Mouse (Mus musculus): ENCODE measurements at regions not wholly inside any gene's neighbourhood (a gene's known extent, or its start where the extent isn't known, plus 50 kb on each side); places are given as distances from the start of the nearest gene placed in this dataset.
"Not testable (repeated sequence)": the region's sequence is repeated elsewhere in the genome, so short reads cannot be mapped to it uniquely, and the experiment has no call there.

GRCm38 (mm10) chr1:154010681-154011080 lies 110.7 kb upstream of the Teddm2 start:
- DNase-seq (ENCODE audit: extremely low spot score in 1 of 2, low spot score in 1 of 2), result no peak

DNA sequence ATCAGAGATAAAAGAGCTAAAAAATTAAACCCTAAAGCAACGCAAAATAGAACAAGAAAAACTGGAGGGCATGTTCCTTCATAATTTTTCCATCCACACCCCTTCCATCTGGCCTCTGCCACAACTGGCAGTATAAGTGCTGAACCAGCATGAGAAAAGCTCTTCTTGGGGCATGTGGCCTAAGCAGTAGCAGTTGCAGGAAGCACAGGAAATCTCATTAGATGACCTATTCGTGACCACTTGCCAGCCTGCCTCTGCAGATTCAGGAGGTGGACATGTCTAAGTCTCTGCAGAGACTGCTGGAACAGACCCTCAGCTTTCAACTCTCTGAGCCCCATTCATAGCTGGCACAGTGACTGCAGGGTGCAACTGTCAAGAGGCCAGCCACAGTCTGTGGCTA lies 116.5 kb upstream of the Teddm2 start:
- no peak for DNase-seq (ENCODE audit: extremely low spot score in 1 of 2, low spot score in 1 of 2)

DNA sequence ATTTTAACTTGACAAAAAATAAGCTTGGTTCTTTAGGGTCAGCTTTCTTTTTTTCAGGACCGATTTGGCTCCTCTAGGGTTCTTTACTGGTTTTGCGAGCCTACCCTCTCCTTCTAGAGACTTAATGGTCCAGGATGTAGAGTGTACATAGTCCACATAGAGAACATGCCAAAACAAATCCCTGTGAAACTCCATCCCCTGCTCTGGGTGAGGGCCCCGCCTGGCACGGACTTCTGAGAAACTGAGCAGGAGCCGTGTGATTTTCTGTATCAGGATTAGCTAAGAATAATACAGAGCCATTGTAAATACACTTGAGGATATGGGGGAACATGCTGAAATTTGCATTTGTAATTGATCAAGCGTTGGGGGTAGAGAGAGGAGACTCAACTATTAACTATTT lies 118.2 kb upstream of the Teddm2 start:
- DNase-seq (ENCODE audit: extremely low spot score in 1 of 2, low spot score in 1 of 2), result no peak

DNA sequence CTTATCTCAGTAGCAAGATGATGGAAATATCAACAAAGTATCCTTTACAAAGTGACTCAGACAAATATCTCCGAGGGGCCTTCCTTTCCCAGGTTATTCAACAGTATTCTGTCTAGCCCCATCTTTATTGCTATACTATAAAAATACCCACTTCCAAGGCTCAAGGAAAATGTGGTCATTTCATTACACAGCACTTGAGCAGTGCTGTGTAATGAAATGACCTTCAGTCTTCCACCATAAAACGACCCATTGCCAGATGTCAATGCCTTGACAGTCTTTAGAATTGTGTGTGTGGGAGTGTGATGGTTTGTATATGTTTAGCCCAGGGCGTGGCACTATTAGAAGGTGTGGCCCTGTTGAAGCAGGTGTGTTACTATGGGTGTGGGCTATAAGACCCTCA lies 124.3 kb upstream of the Teddm2 start:
- no peak for DNase-seq (ENCODE audit: extremely low spot score in 1 of 2, low spot score in 1 of 2)

DNA sequence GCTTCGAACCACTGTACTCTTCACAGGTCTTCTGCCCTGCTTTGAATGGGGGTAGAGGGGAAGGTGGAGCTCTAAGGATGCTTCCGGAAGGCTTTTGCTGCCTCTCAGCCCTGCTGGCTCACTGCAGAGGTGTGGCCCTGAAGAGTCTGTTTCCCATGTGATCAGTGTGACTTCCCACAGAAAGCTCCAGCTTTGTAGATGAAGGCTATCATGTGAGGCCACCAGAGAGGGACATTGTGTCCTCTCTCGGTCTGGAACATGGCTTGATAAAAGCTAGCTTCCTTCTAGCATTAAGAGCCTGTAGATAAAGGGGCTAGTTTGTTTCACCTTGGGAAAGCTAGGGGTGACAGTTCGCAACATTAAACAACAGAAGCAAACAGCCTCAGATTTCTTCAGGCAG lies 127.3 kb upstream of the Teddm2 start:
- no peak for DNase-seq (ENCODE audit: extremely low spot score in 1 of 2, low spot score in 1 of 2)

DNA sequence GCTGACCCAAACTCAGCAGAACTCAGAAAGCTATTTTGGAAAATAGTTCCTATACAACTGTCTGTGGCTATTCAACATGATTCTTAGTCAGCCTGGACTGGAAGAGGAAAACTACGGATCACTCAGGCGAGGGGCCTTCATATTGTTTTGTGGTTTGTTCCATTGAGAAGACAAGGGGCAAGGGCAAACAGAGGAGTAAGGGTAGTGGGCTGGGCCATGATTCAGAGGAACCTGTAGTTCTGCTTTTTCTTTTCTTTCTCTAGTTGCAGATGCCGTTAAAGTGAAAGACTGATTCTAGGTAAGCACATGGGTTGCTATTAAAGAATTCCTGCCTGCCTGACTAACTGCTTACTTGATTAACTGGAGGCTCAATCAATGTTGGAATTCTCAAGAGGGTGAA lies 129.8 kb upstream of the Teddm2 start:
- DNase-seq (ENCODE audit: extremely low spot score in 1 of 2, low spot score in 1 of 2), result no peak

GRCm38 (mm10) chr1:154032669-154033099 lies 132.7 kb upstream of the Teddm2 start:
- peak; percentile 60 to 84 for DNase-seq (ENCODE audit: extremely low spot score in 1 of 2, low spot score in 1 of 2)

- no peak for DNase-seq (ENCODE audit: extremely low spot score in 1 of 2, low spot score in 1 of 2)
Measured at GRCm38 (mm10) chr1:154033958-154034606, 134.1 kb upstream of the Teddm2 start.

GRCm38 (mm10) chr1:154036729-154037270 lies 136.8 kb upstream of the Teddm2 start:
- no peak for DNase-seq (ENCODE audit: extremely low spot score in 1 of 2, low spot score in 1 of 2)

GRCm38 (mm10) chr1:154038241-154038640 lies 138.2 kb upstream of the Teddm2 start:
- DNase-seq (ENCODE audit: extremely low spot score in 1 of 2, low spot score in 1 of 2), result no peak

- no peak for DNase-seq (ENCODE audit: extremely low spot score in 1 of 2, low spot score in 1 of 2)
Measured at GRCm38 (mm10) chr1:154040907-154041306, 140.9 kb upstream of the Teddm2 start.

GRCm38 (mm10) chr1:154042956-154043355 lies 142.9 kb upstream of the Teddm2 start:
- no peak for DNase-seq (ENCODE audit: extremely low spot score in 1 of 2, low spot score in 1 of 2)

DNA sequence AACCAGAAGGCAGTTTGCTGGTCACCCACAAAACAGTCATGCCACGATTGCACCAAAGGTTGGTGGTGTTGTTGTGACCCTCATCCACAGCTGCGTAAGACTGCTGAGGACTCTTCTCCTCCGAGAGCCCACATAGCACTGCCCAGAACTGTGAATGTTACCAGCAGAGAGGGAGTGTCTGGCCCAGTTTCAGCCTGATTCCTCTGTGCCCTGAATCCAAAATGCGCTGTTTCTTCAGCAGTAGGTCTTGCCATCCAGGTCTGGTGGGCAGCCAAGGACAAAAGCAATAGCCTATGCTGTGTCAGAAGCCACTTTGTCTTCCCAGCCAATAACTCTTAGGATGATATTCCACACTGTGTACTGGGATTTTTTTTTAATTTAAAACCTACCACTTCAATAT lies 144.7 kb upstream of the Teddm2 start:
- no peak for DNase-seq (ENCODE audit: extremely low spot score in 1 of 2, low spot score in 1 of 2)

DNA sequence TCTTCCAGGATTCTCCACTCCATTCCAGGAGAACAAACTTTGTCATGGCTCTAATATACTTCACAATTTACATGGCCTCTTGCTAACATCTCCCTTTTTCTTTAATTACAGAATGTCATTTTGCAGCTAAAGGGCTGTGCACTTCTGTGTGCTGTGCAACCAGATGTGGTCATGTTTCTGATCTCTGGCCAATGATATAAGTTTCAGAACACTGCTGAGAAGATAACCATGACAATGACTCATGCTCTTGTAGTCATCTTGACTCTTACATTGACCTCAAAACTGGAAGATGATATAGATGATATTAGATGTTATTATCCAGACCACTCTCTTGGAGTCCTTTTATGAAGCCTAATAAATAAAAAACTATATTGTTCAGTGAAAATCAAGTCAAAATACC lies 145.9 kb upstream of the Teddm2 start:
- no peak for DNase-seq (ENCODE audit: extremely low spot score in 1 of 2, low spot score in 1 of 2)

- DNase-seq (ENCODE audit: extremely low spot score in 1 of 2, low spot score in 1 of 2), result no peak
Measured at GRCm38 (mm10) chr1:154053641-154054040, 147.3 kb upstream of the Zfp648 start.

DNA sequence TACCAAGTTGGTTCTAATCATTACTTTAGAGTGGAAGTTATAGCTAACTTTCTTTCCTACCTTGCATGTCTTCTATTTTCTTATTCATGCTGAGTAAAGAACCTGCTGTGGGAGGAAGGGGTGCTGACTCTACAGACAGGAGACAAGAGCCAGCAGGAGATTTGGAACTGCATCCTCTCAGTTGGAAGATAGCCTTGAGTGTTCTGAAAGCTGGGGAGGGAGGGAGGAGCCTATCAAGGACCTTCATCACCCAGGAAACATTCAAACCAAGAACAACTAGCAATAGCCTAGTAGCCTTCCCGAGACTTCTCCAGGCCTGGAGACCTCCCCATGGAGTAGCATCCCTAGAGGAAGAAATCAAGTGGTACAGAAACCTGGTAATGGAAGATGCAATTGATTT lies 146.1 kb upstream of the Zfp648 start:
- no peak for DNase-seq (ENCODE audit: extremely low spot score in 1 of 2, low spot score in 1 of 2)

- DNase-seq (ENCODE audit: extremely low spot score in 1 of 2, low spot score in 1 of 2), result not testable (repeated sequence)
Measured at GRCm38 (mm10) chr1:154061397-154061796, 139.6 kb upstream of the Zfp648 start.

DNA sequence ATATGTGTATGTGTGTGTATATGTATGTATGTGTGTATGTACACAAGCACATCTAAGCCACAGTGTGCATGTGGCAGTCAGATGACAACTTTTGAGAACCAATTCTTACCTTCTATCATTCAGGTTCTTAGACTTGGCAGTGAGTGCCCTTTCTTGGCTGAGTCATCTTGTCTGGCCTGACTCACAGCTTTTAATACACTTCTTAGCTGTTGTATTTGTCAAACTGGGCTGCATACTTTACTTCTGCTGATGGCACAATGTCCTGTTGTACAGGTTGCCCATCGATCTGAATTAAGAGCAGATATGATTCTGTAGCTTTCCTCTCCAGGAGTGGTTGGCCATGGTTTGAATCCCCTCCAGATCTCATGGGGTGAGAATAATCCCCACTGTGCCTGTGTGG lies 139.1 kb upstream of the Zfp648 start:
- DNase-seq (ENCODE audit: extremely low spot score in 1 of 2, low spot score in 1 of 2), result no peak

DNA sequence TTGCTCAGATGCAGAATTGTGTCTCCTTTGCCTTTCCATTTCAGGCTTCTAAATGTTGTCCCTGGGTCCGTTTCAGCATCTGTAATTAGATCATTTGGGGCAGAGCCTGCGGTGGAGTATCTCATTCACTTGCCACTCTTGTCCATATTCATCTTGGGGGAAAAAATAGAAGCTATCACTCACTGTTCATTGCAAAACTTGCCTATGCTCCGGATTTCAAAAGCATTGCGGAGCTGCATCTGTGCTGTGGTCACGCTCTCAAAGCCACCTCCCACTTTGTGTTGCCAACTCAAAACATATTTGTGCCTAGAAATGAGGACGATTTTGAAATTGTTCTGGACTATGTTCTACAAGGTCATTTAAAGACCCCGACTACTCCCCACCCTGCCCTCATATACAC lies 138.3 kb upstream of the Zfp648 start:
- DNase-seq (ENCODE audit: extremely low spot score in 1 of 2, low spot score in 1 of 2), result no peak

DNA sequence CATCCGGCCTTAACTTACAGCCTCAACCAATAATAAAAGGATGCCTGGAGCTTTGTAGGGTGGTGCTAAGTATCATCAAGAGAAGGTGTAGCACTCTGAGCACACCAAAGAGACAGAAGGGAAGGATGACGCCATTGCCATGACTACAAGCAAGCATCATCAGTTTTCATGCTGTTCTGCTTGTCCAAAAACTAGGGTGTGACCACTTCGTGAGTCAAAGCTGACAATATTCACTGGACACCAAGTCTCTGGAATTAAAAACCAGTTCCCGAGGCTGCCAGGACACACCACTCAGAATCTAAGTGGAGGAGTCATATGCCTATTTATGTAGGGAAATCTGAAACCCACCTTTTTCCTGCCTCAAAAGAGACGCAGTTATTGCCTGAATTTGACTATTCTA lies 136.4 kb upstream of the Zfp648 start:
- DNase-seq (ENCODE audit: extremely low spot score in 1 of 2, low spot score in 1 of 2), result no peak

GRCm38 (mm10) chr1:154065336-154066329 lies 135.4 kb upstream of the Zfp648 start:
- no peak for DNase-seq (ENCODE audit: extremely low spot score in 1 of 2, low spot score in 1 of 2)

All from layer of hippocampus, postnatal 25 days (tissue).